Mouse (Mus musculus) liver, adult 2 months (tissue): Measurements from ENCODE around the gene Susd6. TPM values are rescaled to one million over a fixed set of nuclear protein-coding genes. Genes with fewer than 3 reads are reported as not detected.

Experiments
- DNase-seq: peaks from one replicate; pipeline ENCODE4 v3.0.0-alpha.2; 2011; ENCODE audit warnings: low read depth, low spot score; ENCODE audit errors: extremely low read depth
- H3K27ac ChIP-seq: fragments of 200-500 bp; replicated peaks from 2 replicates; pipeline ENCODE4 v1.5.1; 2012; ENCODE audit warnings: low read depth, mild to moderate bottlenecking, control low read depth, inconsistent platforms, low read length; ENCODE audit not compliant: insufficient read depth
- H3K27me3 ChIP-seq: fragments of 200-500 bp; 2 replicates; pipeline ENCODE4 v1.6.1; 2012; ENCODE audit warnings: mild to moderate bottlenecking, moderate library complexity, low read length, inconsistent platforms; ENCODE audit not compliant: control insufficient read depth, insufficient read depth
- H3K36me3 ChIP-seq: fragments of 200-500 bp; 2 replicates; pipeline ENCODE4 v1.6.1; 2012; ENCODE audit warnings: low read length, inconsistent platforms; ENCODE audit not compliant: control insufficient read depth, insufficient read depth
- H3K4me1 ChIP-seq: fragments of 200-500 bp; 2 replicates; pipeline ENCODE4 v1.6.1; 2011; ENCODE audit warnings: low read length; ENCODE audit not compliant: control insufficient read depth, insufficient read depth
- H3K4me3 ChIP-seq: fragments of 200-500 bp; 2 replicates; pipeline ENCODE4 v1.5.1; 2011; ENCODE audit warnings: low read depth, mild to moderate bottlenecking, control low read depth, low read length, moderate library complexity; ENCODE audit not compliant: insufficient read depth
- H3K79me2 ChIP-seq: fragments of 200-500 bp; 2 replicates; pipeline ENCODE4 v1.6.1; 2012; ENCODE audit warnings: inconsistent platforms, mild to moderate bottlenecking, low read length, moderate library complexity; ENCODE audit not compliant: control insufficient read depth, insufficient read depth
- H3K9ac ChIP-seq: fragments of 200-500 bp; 2 replicates; pipeline ENCODE4 v1.6.1; 2012; ENCODE audit warnings: low read depth, mild to moderate bottlenecking, control low read depth, inconsistent platforms, low read length
- CTCF ChIP-seq: fragments of 200-500 bp; IDR thresholded peaks from 2 replicates; pipeline ENCODE4 v1.5.1; 2011; ENCODE audit warnings: low read depth, low read length, control low read depth
- POLR2A ChIP-seq: fragments of 200-500 bp; IDR thresholded peaks from 2 replicates; pipeline ENCODE4 v1.6.1; 2011; ENCODE audit warnings: low read length, control low read depth; ENCODE audit not compliant: insufficient read depth; ENCODE audit errors: extremely low read depth
- WGBS: fragments of 180-500 bp; shearing (Covaris S2); methylation state at CpG from one replicate; pipeline ENCODE4 v1.1.7; 2018; 5-methylcytosine and 5-hydroxymethylcytosine counted together
- polyA plus RNA-seq: library from polyadenylated mRNA; depleted of rRNA; stranded (reverse); fragments of >200 nt; gene quantifications from 2 replicates; pipeline ENCODE4 v1.2.3, GENCODE M21; 2012
- total RNA-seq: library from RNA; depleted of rRNA; stranded (reverse); fragments of >200 nt; gene quantifications from 2 replicates; pipeline ENCODE4 v1.2.3, GENCODE M21; 2014

Gene Susd6
- total and polyA plus RNA-seq, 2 experiments: 20.1 to 22.3 TPM

DNA sequence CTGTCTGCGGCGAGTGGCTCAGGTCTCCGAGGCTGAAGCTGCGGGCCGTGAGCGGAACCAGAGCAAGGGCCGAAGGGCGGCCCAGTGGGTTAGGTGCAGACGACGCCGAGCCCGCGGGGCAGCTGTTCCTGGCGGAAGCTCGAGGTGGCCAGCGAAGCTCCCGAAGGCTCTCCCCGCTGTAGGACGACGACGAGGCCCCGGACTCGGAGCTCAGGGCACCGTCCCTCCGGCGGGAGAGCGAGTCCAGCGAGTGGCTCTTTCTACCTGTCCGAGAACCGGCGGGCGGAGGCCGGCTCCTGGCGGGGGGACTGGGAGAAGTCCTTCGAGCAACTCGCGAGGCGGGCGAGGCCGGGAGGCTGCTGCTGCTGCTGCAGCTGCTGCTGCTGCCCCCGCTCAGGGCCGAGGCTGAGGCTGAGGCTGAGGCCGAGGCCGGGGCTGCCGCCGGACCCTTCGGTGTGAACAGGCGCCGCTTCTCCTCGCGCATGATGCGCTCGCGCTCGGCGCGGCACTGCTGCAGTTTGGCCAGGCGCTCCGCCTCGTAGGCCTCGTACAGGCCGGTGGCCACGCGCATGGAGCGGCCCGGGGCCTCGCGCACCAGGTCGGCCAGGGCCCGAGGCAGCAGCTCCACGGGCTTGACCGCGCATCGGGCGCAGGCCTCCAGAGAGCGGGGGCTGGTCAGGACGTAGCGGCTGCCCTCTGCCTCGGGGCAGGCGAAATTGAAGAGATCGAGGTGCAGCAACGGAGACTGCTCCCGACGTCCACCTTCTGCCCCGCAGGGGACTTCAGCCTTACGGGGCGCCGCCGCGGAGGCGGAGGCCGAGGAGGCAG, 31.5 kb upstream of the Susd6 start:
- Histone ChIP-seq H3K4me1 (peaks cover 4% of the 10 kb centered on the region; the same call in 1 of the 2 replicates), H3K27ac (no peak overlapping the region), H3K79me2 (no peaks in the 10 kb centered on the region), H3K9ac (no peak overlapping the region), H3K36me3 (no peaks in the 10 kb centered on the region), H3K27me3 (peaks cover 27% of the 10 kb centered on the region; the same call in 1 of the 2 replicates), H3K4me3 (peak overlapping the region; percentile 59; the same call in 1 of the 2 replicates)
- TF ChIP-seq CTCF (no peak), POLR2A (no peak)
- DNase-seq: no peak
- WGBS: 2% methylated on average over 88 of the region's 92 CpGs

DNA sequence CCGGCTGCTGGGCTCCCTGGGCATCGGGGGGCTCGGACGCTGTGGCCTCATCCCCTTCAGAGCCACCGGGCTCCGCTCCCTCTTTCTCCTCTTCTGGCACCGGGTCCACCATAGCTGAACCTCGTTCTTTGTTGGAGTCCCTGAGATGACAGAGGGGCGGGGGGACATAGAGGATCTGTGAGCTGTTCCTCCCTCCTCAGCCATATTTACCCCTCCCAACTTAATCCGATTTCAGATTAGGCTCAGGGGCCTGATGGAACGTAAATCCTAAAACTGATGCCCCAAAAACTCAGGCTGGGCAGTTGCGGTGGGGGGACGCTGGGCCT, 31.0 kb upstream of the Susd6 start:
- Histone ChIP-seq H3K9ac (no peak overlapping the region), H3K36me3 (no peaks in the 10 kb centered on the region), H3K4me3 (no peak overlapping the region; the same call in 1 of the 2 replicates), H3K27me3 (peaks cover 27% of the 10 kb centered on the region; the same call in 1 of the 2 replicates), H3K4me1 (peaks cover 4% of the 10 kb centered on the region; the same call in 1 of the 2 replicates), H3K79me2 (no peaks in the 10 kb centered on the region), H3K27ac (no peak overlapping the region)
- no peak for DNase-seq
- no peak for TF ChIP-seq POLR2A
- no peak for TF ChIP-seq CTCF
- 10% methylated on average over 13 of the region's 13 CpGs for WGBS

DNA sequence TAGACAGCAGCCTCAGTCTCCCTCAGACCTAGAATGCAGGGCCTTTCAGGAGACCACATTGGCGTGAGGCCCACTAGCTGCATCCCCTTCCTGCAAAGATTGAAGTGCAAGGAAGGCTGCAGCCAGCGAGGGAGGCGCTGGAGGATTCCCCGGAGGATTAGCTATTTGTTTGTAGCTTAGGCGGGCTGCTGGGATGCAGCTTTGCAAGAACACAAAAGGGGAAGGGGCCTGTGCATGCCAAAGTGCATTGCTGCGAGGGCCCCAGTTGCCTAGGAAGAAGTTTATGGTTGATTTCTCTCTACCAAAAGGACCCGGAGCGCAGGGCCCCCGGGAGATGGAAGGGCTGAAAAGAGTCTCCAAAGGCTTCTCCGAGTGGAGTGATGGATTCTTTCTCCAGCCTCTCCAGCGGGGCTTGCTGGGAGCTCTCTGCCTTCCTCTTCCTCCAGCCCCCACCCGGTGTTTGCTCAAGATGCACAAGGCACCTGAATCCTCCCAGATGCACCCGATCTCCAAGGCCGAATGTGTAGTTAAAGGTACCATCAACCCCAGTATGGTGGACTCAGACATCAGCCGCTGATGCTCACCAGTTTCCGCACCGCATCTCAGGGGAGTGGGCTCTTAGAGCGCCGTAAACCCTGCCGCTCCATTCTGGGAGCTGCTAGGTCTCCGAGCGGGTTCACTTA, 30.5 kb upstream of the Susd6 start:
- Histone ChIP-seq H3K4me1 (peaks cover 4% of the 10 kb centered on the region; the same call in 1 of the 2 replicates), H3K9ac (no peak overlapping the region), H3K36me3 (no peaks in the 10 kb centered on the region), H3K27me3 (peaks cover 27% of the 10 kb centered on the region; the same call in 1 of the 2 replicates), H3K79me2 (no peaks in the 10 kb centered on the region), H3K4me3 (no peak overlapping the region), H3K27ac (no peak overlapping the region)
- 0 out of 2 replicates have a peak, but pooled peaks have one; percentile 2 for TF ChIP-seq CTCF
- no peak for TF ChIP-seq POLR2A
- WGBS: 11% methylated on average over 22 of the region's 22 CpGs
- DNase-seq: no peak

DNA sequence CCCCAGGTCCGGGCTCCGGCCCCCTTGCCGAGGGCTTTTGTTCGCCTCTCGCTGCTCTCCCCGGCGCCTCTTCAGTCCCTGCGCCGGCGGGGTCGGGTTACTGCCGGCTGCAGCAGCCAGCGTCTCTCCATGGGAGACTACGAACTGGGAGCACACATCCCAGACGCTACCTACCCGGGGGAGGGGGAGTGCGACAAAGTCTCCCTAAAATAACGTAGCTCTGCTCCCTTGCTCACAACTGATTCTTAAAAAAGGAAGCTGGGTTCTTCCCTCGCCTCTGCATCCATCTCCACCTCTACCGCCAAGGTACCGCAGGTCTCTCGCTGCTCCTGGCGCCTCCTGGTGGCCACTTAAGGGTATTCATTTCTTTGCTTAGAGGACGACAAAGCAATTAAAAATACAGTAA, 29.9 kb upstream of the Susd6 start, which contains the start of gene Ccdc177:
Ccdc177 (minus strand) TSS at position 292 of the 406 bp plus-strand sequence.
- TF ChIP-seq POLR2A (no peak), CTCF (peak; percentile 87)

DNA sequence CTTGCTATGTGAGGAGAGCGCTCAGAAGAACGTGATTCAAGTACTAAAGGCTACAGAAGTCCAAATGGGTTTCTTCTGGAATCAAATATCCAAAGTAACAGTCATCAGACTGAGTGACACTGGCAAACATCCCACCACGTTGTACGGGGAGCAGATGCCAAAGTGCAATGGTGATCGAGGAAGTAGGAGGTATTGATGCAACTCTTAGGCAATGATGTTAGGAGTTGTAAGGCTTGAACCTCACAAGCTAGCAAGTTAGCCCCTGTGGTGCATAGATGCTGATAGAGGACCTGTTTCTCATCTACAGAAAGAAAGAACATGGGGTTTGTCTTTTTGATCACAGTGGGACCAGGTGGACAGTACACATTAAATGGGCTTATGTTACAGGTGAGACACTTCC, 27.3 kb upstream of the Susd6 start:
- peaks cover 21% of the 10 kb centered on the region; the same call in 1 of the 2 replicates for H3K27me3 ChIP-seq
- no peak overlapping the region for H3K27ac ChIP-seq

More for the DNA sequence above, 29.9 kb upstream of the Susd6 start, which contains the start of gene Ccdc177:
- no peak within 1 kb of the TSS for H3K9ac ChIP-seq
- no peaks in the 10 kb centered on the region for H3K79me2 ChIP-seq
- peak; percentile 41 for DNase-seq
- peaks cover 4% of the 10 kb centered on the region; the same call in 1 of the 2 replicates for H3K4me1 ChIP-seq
- 1% methylated on average over 24 of the region's 24 CpGs for WGBS
- H3K27ac ChIP-seq: no peak within 1 kb of the TSS
- H3K36me3 ChIP-seq: no peaks in the 10 kb centered on the region
- peaks cover 27% of the 10 kb centered on the region; the same call in 1 of the 2 replicates for H3K27me3 ChIP-seq
- no peak within 1 kb of the TSS for H3K4me3 ChIP-seq

More for the DNA sequence above, 27.3 kb upstream of the Susd6 start:
- Histone ChIP-seq H3K4me1 (peaks cover 4% of the 10 kb centered on the region; the same call in 1 of the 2 replicates), H3K4me3 (no peak overlapping the region), H3K36me3 (no peaks in the 10 kb centered on the region), H3K79me2 (no peaks in the 10 kb centered on the region), H3K9ac (no peak overlapping the region)
- 39% methylated on average over 5 of the region's 5 CpGs for WGBS
- peak; percentile 47 for DNase-seq
- TF ChIP-seq CTCF (no peak), POLR2A (no peak)
